Mouse (Mus musculus) CH12.LX (cell line): ENCODE data around the gene Scn8a. TPM values are rescaled to one million over a fixed set of nuclear protein-coding genes. Genes with fewer than 3 reads are reported as not detected.

Source experiments
- DNase-seq: peaks from one replicate; pipeline ENCODE4 v3.0.0-alpha.2; 2013; ENCODE audit errors: extremely low read depth
- H3K27ac ChIP-seq: 2 replicates; pipeline ENCODE4 v1.5.1; 2012; ENCODE audit warnings: low read depth, mild to moderate bottlenecking, control low read depth, moderate library complexity; ENCODE audit not compliant: insufficient read depth
- H3K27me3 ChIP-seq: replicated peaks from 2 replicates; pipeline ENCODE3; 2012; ENCODE audit warnings: inconsistent platforms
- H3K36me3 ChIP-seq, 2 experiments: replicated peaks in 1 of 2; 2 replicates each; pipeline versions ENCODE3 to v1.6.1; 2012; ENCODE audit warnings: inconsistent platforms in 1 of 2, low read length in 1 of 2, mild to moderate bottlenecking in 1 of 2, mixed read lengths in 1 of 2, moderate library complexity in 1 of 2; ENCODE audit not compliant: control insufficient read depth in 1 of 2, insufficient read depth in 1 of 2
- H3K4me1 ChIP-seq, 2 experiments: 2 replicates each; pipeline ENCODE4 v1.6.1; 2012; ENCODE audit warnings: inconsistent platforms in 1 of 2, moderate library complexity in 1 of 2; ENCODE audit not compliant: insufficient read depth in 2 of 2, control insufficient read depth in 1 of 2
- H3K4me2 ChIP-seq: 2 replicates; pipeline ENCODE4 v1.6.1; 2012; ENCODE audit warnings: low read depth, mild to moderate bottlenecking, control low read depth; ENCODE audit not compliant: poor library complexity, insufficient read depth, severe bottlenecking
- H3K4me3 ChIP-seq, 3 experiments: fragments of 150-350 bp in 1 of 3; sonication (generic) in 1 of 3; replicated peaks in 1 of 3; 2 replicates each; pipeline versions ENCODE3 to v1.5.1; 2011 to 2012; ENCODE audit warnings: low read depth in 2 of 3, low read length in 2 of 3, mild to moderate bottlenecking in 2 of 3, moderate library complexity in 2 of 3, control low read depth in 1 of 3, improper control_type of control experiment in 1 of 3, inconsistent platforms in 1 of 3, mixed read lengths in 1 of 3; ENCODE audit not compliant: poor library complexity in 1 of 3
- H3K79me2 ChIP-seq: replicated peaks from 2 replicates; pipeline ENCODE4 v1.6.1; 2012; ENCODE audit warnings: mild to moderate bottlenecking, moderate library complexity; ENCODE audit not compliant: control insufficient read depth, poor library complexity, insufficient read depth, severe bottlenecking; ENCODE audit errors: extremely low read depth
- H3K9ac ChIP-seq: 2 replicates; pipeline ENCODE4 v1.6.1; 2012; ENCODE audit warnings: low read depth, mild to moderate bottlenecking, control low read depth, moderate library complexity; ENCODE audit not compliant: insufficient read depth
- H3K9me3 ChIP-seq: replicated peaks from 2 replicates; pipeline ENCODE3; 2012; ENCODE audit warnings: low read length, inconsistent platforms, mixed read lengths
- BHLHE40 ChIP-seq: IDR thresholded peaks from 2 replicates; pipeline ENCODE4 v1.6.1; 2011; ENCODE audit warnings: mild to moderate bottlenecking, low read depth, low read length, improper control_type of control experiment
- CHD2 ChIP-seq: IDR thresholded peaks from 2 replicates; pipeline ENCODE4 v1.6.1; 2011; ENCODE audit warnings: low read length, improper control_type of control experiment
- GABPA ChIP-seq: IDR thresholded peaks from 2 replicates; pipeline ENCODE4 v1.6.1; 2012; ENCODE audit warnings: low read depth, low read length, improper control_type of control experiment, inconsistent platforms; ENCODE audit not compliant: insufficient replicate concordance
- HCFC1 ChIP-seq: IDR thresholded peaks from 2 replicates; pipeline ENCODE4 v1.6.1; 2012; ENCODE audit warnings: low read depth, mild to moderate bottlenecking, inconsistent platforms, low read length, improper control_type of control experiment
- IRF4 ChIP-seq: IDR thresholded peaks from 2 replicates; pipeline ENCODE4 v1.6.1; 2014; ENCODE audit warnings: low read depth, mild to moderate bottlenecking, inconsistent platforms, low read length, improper control_type of control experiment
- JUN ChIP-seq: IDR thresholded peaks from 2 replicates; pipeline ENCODE4 v1.6.1; 2011; ENCODE audit warnings: low read depth, mild to moderate bottlenecking, low read length, improper control_type of control experiment, moderate library complexity; ENCODE audit not compliant: insufficient read depth
- MAZ ChIP-seq: IDR thresholded peaks from 2 replicates; pipeline ENCODE4 v1.6.1; 2012; ENCODE audit warnings: low read depth, mild to moderate bottlenecking, inconsistent platforms, low read length, improper control_type of control experiment, moderate library complexity
- MYC ChIP-seq: IDR thresholded peaks from 2 replicates; pipeline ENCODE4 v1.6.1; 2011; ENCODE audit warnings: low read depth, mild to moderate bottlenecking, improper control_type of control experiment, low read length
- NELFE ChIP-seq: IDR thresholded peaks from 2 replicates; pipeline ENCODE4 v1.6.1; 2011; ENCODE audit warnings: low read depth, low read length, improper control_type of control experiment
- NRF1 ChIP-seq: IDR thresholded peaks from 2 replicates; pipeline ENCODE4 v1.6.1; 2014; ENCODE audit warnings: low read depth, mild to moderate bottlenecking, inconsistent platforms, low read length, improper control_type of control experiment, moderate library complexity
- PAX5 ChIP-seq: IDR thresholded peaks from 2 replicates; pipeline ENCODE4 v1.6.1; 2012; ENCODE audit warnings: low read length, inconsistent platforms, mixed read lengths
- RAD21 ChIP-seq: IDR thresholded peaks from 2 replicates; pipeline ENCODE4 v1.6.1; 2011; ENCODE audit warnings: low read depth, mild to moderate bottlenecking, low read length, improper control_type of control experiment, moderate library complexity
- TBP ChIP-seq: conservative IDR thresholded peaks from 2 replicates; pipeline ENCODE4 v1.6.1; 2011; ENCODE audit warnings: low read depth, low read length, improper control_type of control experiment
- TCF12 ChIP-seq: IDR thresholded peaks from 2 replicates; pipeline ENCODE4 v1.6.1; 2014; ENCODE audit warnings: low read depth, mild to moderate bottlenecking, inconsistent platforms, low read length, improper control_type of control experiment
- USF1 ChIP-seq: IDR thresholded peaks from 2 replicates; pipeline ENCODE4 v1.6.1; 2014; ENCODE audit warnings: low read depth, mild to moderate bottlenecking, inconsistent platforms, low read length, improper control_type of control experiment
- ZKSCAN1 ChIP-seq: IDR thresholded peaks from 2 replicates; pipeline ENCODE4 v1.6.1; 2012; ENCODE audit warnings: low read depth, inconsistent platforms, low read length, improper control_type of control experiment, borderline replicate concordance
- ZNF384 ChIP-seq: IDR thresholded peaks from 2 replicates; pipeline ENCODE4 v1.6.1; 2012; ENCODE audit warnings: low read depth, low read length, improper control_type of control experiment, inconsistent platforms
- dilution Hi-C: fragments of 300-500 bp; cut with MboI; formaldehyde crosslinking; loops from 2 replicates; pipeline ENCODE4 v1.14.3; 2020; ENCODE audit warnings: low sequenced_read_pairs; ENCODE audit not compliant: extremely low pct_unique_long_range_greater_than_20kb, extremely low pct_ligation_motif_present
- in situ Hi-C: fragments of 300-500 bp; cut with MboI; formaldehyde crosslinking; loops from 3 replicates; pipeline ENCODE4 v1.14.3; 2019; ENCODE audit warnings: low sequenced_read_pairs, low pct_ligation_motif_present, low pct_unique_long_range_greater_than_20kb, mixed read lengths
- polyA plus RNA-seq: library from polyadenylated mRNA; unstranded; fragments of >175 nt; gene quantifications from 2 replicates; pipeline ENCODE4 v1.2.1, GENCODE M21; 2012; ENCODE audit warnings: low read depth; ENCODE audit not compliant: insufficient read length
- total RNA-seq, 2 experiments: library from RNA; depleted of rRNA; stranded (reverse); fragments of 300-350 nt in 1 of 2; fragments of >200 nt in 1 of 2; gene quantifications; 2 replicates each; pipeline ENCODE4 v1.2.3; 2012 to 2014

Gene Scn8a
- total and polyA plus RNA-seq, 3 experiments, result 0.13 to 0.39 (median 0.15) TPM

GRCm38 (mm10) chr15:101046527-101047193 lies 177.0 kb downstream of the Scn8a start:
- dilution Hi-C loops (no loop called here), in situ Hi-C loops (no loop called here)
- H3K4me2 ChIP-seq, result no peak overlapping the region
- H3K4me1 ChIP-seq, result peaks cover 3 to 7% of the 10 kb centered on the region in 2 experiments; a peak in 3 of 4 replicates
- no peak overlapping the region for H3K9ac ChIP-seq
- DNase-seq, result no peak
- peaks cover 13% of the 10 kb centered on the region for H3K9me3 ChIP-seq
- no peak overlapping the region for H3K4me3 ChIP-seq
- no peaks in the 10 kb centered on the region for H3K79me2 ChIP-seq
- H3K27ac ChIP-seq, result no peak overlapping the region
- no peaks in the 10 kb centered on the region for H3K36me3 ChIP-seq
- peaks cover 16% of the 10 kb centered on the region for H3K27me3 ChIP-seq
- TF ChIP-seq JUN (no peak), RAD21 (no peak), ZNF384 (no peak), CHD2 (no peak), NELFE (no peak), TCF12 (no peak), PAX5 (no peak), BHLHE40 (no peak), ZKSCAN1 (no peak), TBP (no peak), MYC (no peak), GABPA (no peak), MAZ (no peak), NRF1 (no peak), HCFC1 (no peak)

GRCm38 (mm10) chr15:101047194-101047555 lies 177.5 kb downstream of the Scn8a start, which contains the start of gene Gm47841:
Gene Gm47841 (minus strand): TSS chr15:101047397.
- dilution Hi-C loops, result no loop called here
- no peaks in the 10 kb centered on the region for H3K36me3 ChIP-seq

More at GRCm38 (mm10) chr15:101047194-101047555, 177.5 kb downstream of the Scn8a start, which contains the start of gene Gm47841:
- no peak for DNase-seq
- Histone ChIP-seq H3K9ac (no peak within 1 kb of the TSS), H3K27ac (no peak within 1 kb of the TSS), H3K79me2 (no peaks in the 10 kb centered on the region), H3K4me2 (no peak within 1 kb of the TSS), H3K4me3 (no peak within 1 kb of the TSS), H3K4me1 (peaks cover 3 to 4% of the 10 kb centered on the region in 2 experiments; a peak in 3 of 4 replicates), H3K9me3 (peaks cover 13% of the 10 kb centered on the region), H3K27me3 (peaks cover 16% of the 10 kb centered on the region)
- TF ChIP-seq IRF4 (no peak), RAD21 (no peak), PAX5 (no peak), USF1 (no peak), ZNF384 (no peak)
- in situ Hi-C loops, result no loop called here
